Mouse (Mus musculus) kidney, postnatal 14 days (tissue): ENCODE measurements around the gene Tmem218.

Experiments
- DNase-seq: peaks from one replicate; pipeline ENCODE4 v3.0.0; 2022; ENCODE audit warnings: mixed read lengths

Gene Tmem218

DNA sequence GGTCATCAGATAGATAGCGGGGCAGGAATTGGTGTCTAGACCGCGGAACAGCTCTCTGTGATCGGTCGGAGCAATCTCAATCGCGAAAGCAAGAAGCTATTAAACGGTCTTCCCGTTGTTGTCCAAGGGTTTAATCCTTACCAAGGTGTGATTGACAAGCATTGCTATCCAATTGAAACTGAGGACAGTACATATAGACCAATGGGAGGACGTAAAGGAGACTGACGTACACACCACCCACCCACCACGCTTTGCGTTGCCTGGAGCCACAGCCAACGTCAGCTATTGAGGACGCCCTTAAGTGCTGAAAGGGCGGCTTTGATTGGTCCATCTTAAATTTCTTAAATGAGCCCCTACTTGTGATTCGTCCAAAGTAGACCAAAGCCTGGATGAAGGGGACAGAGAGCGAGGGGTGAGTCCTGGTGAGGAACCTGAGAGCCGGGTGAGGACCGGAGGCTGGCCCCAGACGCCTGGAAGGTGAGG is at the start of gene Tmem218:
Gene Tmem218 (plus strand): TSS at position 295 of the 483 bp plus-strand sequence.
- peak; percentile 96 for DNase-seq

DNA sequence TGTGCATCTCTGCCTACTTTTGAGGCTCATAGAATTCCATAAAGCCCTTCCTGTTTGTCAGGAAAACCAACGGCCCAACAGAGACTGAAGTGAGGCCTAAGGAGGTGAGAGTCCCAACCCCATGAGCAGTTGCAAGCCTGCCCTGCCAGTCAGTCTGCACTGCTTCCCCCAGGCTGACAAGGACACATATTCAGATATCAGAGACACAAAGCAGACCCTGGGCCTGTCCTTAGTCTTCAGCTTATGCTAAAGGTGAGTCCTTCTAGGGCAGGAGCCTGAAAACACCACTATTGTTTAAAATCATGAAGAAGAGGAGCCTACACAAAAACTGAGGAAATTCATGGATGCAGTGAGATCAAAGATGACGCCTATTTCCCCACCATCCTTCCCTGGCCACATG is 47.3 kb upstream of the Tmem218 start:
- no peak for DNase-seq

- DNase-seq = no peak
Measured at GRCm38 (mm10) chr9:37166899-37167298, 41.1 kb upstream of the Tmem218 start.

DNA sequence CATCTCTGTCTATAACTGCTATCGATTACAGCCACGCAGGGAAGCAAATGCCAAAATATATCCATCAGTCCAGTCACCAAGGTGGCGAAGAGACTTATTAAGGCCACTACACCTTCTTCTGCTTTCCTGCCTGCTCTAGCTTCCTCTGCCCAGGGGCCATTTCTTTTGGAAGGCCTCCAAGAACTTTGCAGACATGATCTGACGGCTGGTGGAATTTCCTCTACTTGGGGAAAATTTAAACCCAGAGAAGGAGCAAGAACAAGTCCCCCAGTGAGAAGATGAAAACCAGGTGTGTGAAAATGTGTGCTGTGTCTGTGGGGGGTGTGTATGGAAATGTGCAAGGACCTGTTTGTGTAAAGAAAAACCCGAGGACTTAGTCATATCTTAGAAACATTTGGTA is 34.6 kb upstream of the Tmem218 start:
- no peak for DNase-seq

DNA sequence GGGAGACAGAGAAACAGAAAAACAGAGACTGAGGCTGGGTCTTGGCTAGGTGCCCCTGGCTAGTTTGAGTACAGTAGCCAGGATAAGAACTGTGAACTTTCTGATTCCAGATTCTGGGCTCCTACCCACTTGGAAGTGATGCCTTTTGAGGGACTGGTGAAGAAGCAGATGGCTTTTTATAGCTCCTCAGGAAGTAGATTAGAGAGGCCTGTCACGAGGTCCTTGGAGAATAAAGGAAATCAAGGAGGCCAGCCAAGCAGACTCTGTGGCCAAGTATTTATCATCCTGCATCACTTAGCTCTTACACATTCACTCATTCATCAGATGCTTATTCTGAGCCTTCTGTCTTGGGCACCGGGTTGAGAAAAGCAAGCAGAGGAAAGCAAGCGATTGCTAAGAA is 32.0 kb upstream of the Tmem218 start:
- peak; percentile 20 for DNase-seq

DNA sequence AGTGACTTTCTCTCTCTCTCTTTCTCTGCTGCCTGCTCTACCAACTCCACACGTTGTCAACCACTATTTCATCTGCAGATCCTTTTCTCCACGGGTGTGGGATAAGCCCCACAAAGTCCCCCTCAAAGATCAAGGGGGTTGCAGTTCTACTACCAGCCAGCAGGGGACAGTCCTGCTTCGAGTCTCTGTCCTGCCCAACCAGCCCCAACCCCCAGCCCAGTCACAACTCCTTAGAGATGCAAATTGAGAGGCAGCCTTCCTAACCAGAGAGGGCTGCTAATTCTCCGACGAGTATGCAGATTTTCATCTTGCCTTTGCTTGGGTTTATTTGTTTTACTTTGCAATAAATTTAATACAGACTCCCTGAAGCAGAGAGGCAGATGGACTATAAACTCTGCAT is 30.9 kb upstream of the Tmem218 start:
- DNase-seq = peak; percentile 70

GRCm38 (mm10) chr9:37177551-37177950 is 30.5 kb upstream of the Tmem218 start:
- DNase-seq = no peak

GRCm38 (mm10) chr9:37178911-37179310 is 29.1 kb upstream of the Tmem218 start:
- DNase-seq = no peak

DNA sequence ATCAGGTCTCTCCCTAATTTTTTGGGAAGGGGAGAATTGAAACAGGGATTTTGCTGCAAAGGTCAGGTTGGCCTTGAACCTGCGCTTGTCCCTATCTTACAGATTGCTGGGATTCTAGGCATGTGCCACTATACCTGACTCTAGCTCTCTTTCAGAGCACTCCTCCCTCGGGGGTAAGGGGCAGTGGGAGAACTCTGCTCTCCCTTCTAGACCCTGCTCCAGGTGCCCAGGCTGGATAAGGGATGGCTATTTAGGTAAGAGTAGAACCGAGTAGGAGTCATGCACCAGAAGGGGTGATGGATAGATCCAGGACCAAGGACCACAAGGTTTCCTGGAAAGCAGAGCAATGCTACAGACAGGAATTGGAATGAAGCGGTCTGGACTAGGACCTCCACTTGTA is 28.4 kb upstream of the Tmem218 start:
- DNase-seq = no peak

GRCm38 (mm10) chr9:37181596-37181995 is 26.4 kb upstream of the Tmem218 start:
- DNase-seq = no peak

- no peak for DNase-seq
Measured at GRCm38 (mm10) chr9:37183176-37183575, 24.8 kb upstream of the Tmem218 start.

- DNase-seq = no peak
Measured at GRCm38 (mm10) chr9:37187407-37187806, 20.6 kb upstream of the Tmem218 start.

DNA sequence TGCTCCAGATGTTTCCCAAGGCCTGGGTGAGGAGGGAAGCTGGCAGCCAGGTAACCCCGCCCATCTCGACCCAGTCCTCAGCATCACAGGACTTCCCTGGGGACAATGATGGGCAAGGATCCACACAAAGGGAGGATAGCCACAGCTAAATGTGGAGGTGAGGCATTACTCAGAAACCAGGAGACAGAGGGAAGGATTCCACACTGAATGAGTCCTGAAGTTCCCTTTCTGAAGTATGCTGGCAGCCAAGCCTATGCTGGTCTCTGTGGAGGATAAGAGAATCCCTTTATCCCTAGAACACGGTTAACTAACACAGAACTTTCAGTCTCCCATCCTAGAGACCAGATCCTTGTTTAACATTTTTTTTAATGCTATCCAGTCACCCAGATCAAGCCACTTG is 20.0 kb upstream of the Tmem218 start:
- no peak for DNase-seq

DNA sequence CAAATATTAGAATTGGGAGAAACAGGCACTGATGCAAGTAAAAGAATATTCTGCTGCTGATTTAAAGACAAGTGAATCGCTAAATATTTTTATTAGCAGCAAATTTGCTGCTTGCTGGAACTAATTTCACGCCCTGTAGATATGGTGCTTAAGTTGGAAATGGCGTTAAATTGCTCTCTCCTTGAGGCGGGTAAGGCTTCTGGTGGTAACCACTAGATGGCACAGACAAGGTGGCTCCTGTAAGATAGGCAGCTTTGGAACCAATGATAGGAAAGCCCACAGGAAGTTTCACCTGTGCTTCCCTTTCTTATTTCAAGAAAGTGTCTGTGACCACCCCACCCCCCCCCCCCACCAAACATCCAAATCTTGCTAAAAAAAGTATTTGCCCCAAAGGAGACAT is 11.0 kb upstream of the Tmem218 start:
- no peak for DNase-seq

DNA sequence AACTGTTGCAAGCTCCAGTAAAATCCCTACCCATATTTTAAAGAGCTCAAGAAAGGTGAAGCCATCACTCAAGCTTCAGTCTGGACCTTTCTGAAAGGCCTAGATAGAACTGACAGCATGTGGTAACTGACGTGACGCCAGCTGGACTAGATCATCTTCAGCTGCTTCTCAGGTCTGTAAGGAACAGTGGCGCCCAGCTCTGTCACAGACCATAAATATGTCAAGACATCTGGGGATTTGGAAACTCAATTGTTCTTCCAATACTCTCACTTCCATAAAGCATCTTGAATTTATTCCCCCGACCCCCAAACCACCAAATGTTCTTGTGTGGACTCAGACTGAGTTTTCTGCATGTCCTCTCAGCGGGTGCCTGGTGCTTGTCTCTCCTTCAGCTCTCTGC is 7.6 kb upstream of the Tmem218 start:
- no peak for DNase-seq

DNA sequence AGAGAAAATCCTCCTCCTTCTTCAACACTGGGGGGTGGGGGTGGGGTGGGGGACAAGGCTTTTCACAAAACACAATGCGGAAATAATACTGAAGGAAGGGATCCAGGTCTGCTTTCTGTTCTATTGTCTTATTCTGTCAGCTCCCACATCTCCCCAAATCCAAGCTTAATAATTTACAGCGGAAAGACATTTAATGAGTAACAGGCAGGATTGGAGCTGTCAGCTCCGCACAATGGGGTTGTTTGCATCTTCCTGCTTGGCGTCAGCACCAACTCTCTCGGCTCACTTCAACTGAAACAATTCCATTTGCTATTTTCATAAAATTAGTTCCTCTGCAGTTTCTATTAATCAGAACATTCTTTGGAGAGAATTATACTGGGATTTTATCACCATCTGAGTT is 4.1 kb upstream of the Tmem218 start:
- DNase-seq = peak; percentile 51

DNA sequence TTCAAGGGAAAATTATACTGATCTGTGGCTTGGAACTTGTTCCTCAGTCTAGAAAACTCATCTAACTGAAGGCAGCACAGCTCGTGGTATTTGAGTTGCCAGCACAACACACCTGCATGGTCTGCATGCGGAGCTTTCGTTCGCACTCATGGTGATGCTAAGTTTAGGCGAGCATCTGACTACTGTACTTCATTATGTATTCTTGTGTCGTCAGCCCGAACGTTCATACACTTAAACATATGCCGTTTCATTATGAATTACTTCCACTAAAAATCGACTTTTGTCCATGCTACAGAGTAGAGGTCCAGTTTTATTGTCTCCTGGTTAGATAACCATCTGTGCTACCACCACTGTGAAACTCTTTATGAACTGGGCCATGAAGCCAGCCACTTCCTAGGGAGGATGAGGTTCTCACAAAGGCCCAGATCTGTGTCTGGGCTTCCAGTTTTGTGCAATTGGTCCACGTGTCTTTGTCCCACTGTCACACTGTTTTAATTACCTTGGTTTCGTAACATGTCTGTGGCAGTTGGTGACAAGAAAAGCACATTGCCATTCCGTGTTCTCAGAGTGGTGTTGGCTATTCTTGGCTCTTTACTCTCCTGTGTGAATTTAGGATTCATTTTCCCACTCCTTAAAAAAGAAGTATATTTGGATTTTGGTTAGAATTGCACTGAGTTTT is 5.2 kb downstream of the Tmem218 start:
- DNase-seq = no peak

DNA sequence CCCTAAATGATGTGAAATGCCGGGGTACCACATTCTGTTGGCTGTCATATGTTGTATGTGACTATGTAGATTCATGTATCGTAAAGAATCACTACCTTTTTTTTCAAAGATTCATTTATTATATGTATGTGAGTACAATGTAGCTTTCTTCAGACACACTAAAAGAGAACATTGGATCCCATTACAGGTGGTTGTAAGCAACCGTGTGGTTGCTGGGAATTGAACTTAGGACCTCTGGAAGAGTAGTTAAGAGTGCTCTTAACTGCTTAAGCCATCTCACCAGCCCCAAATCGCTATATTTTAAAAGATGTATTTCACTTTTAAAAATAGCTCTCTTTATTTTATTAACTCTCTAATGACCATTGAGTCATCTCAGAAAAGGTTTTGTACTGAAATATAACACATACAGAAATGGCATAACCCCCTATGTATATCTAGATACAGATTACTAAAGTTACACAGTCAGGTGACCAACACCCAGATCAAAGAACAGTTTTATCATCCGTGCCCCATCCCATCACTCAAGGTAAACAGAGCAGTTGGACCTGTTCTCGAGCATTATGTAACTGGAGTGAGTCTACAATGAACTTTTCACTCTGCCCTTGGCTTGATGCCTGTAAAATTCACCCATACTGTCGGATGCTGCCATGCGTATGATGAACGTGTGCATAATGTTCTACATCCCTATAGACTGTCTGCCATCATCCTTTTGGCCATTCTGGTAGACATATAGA is 6.5 kb downstream of the Tmem218 start:
- no peak for DNase-seq

- DNase-seq = no peak
Measured at GRCm38 (mm10) chr9:37220755-37221154, 12.7 kb downstream of the Tmem218 start.

- no peak for DNase-seq
Measured at GRCm38 (mm10) chr9:37225581-37225980, 17.6 kb downstream of the Tmem218 start.

GRCm38 (mm10) chr9:37229880-37230325 is 21.9 kb downstream of the Tmem218 start:
- DNase-seq = peak; percentile 75

GRCm38 (mm10) chr9:37230486-37231195 is 22.6 kb downstream of the Tmem218 start:
- no peak for DNase-seq
